Mouse (Mus musculus) intestine, postnatal 0 days (tissue): ENCODE measurements at regions not wholly inside any gene's neighbourhood (a gene's known extent, or its start where the extent isn't known, plus 50 kb on each side); places are given as distances from the start of the nearest gene placed in this dataset.

ENCODE experiments used
- ATAC-seq: fragments of 200-750 bp; cut with Nextera tagmentation; 2 replicates; pipeline ENCODE4 v1.8.0; 2017; ENCODE audit warnings: mild to moderate bottlenecking, moderate TSS enrichment, moderate library complexity
- H3K27ac ChIP-seq: fragments of 300-500 bp; sonication (generic); 2 replicates; pipeline ENCODE4 v1.5.1; 2014; ENCODE audit warnings: mild to moderate bottlenecking, low read depth, low read length, moderate library complexity
- H3K27me3 ChIP-seq: fragments of 300-500 bp; sonication (generic); replicated peaks from 2 replicates; pipeline ENCODE4 v1.6.1; 2014; ENCODE audit warnings: low read length, mixed read lengths; ENCODE audit not compliant: control insufficient read depth, insufficient read depth
- H3K36me3 ChIP-seq: fragments of 300-500 bp; sonication (generic); 2 replicates; pipeline ENCODE4 v1.6.1; 2014; ENCODE audit warnings: mild to moderate bottlenecking, moderate library complexity; ENCODE audit not compliant: control insufficient read depth, insufficient read depth
- H3K4me1 ChIP-seq: fragments of 300-500 bp; sonication (generic); replicated peaks from 2 replicates; pipeline ENCODE4 v1.6.1; 2014; ENCODE audit warnings: antibody characterized with exemption, low read length, mixed read lengths; ENCODE audit not compliant: control insufficient read depth, insufficient read depth
- H3K4me2 ChIP-seq: fragments of 300-500 bp; sonication (generic); replicated peaks from 2 replicates; pipeline ENCODE4 v1.6.1; 2014; ENCODE audit warnings: low read depth, mild to moderate bottlenecking, moderate library complexity
- H3K4me3 ChIP-seq: fragments of 300-500 bp; sonication (generic); 2 replicates; pipeline ENCODE4 v1.5.1; 2014; ENCODE audit warnings: low read depth, low read length
- H3K9ac ChIP-seq: fragments of 300-500 bp; sonication (generic); 2 replicates; pipeline ENCODE4 v1.6.1; 2014; ENCODE audit warnings: mild to moderate bottlenecking, low read depth, low read length
- H3K9me3 ChIP-seq: fragments of 300-500 bp; sonication (generic); 2 replicates; pipeline ENCODE4 v1.6.1; 2016; ENCODE audit warnings: mixed run types; ENCODE audit not compliant: control insufficient read depth
- CTCF ChIP-seq: sonication (generic); IDR thresholded peaks from 2 replicates; pipeline ENCODE4 v1.5.1; 2016; ENCODE audit warnings: low read depth, mild to moderate bottlenecking, control low read depth, antibody characterized with exemption, moderate library complexity
- WGBS: fragments of 180-500 bp; shearing (Covaris S2); extraction: QIAGEN DNeasy Blood & Tissue Kit; methylation state at CpG from one replicate; pipeline ENCODE4 v1.1.7; 2014; 5-methylcytosine and 5-hydroxymethylcytosine counted together

DNA sequence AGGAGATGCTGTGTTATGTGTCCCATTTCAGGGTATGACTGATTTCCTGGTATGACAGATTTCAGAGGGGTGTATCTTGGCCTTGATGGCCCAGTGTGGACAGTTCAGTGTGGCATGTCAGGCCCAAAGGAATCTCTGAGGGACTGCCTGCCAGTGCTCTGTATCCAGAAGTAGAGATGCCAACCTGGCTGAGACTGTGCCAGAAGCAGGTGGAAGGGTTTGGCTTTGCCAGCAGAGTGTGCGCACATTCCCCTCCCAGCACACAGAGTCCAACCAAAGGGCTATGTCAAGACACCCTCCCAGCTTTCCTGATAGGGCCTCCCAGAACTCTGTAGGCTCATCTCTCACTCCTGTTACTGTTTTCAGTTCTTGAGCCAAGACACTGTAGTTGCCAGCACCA is 156.8 kb upstream of the Glra1 start:
- Histone ChIP-seq H3K4me2 (no peak overlapping the region), H3K4me3 (no peak overlapping the region), H3K9me3 (no peaks in the 10 kb centered on the region), H3K9ac (no peak overlapping the region), H3K27me3 (no peaks in the 10 kb centered on the region), H3K4me1 (no peaks in the 10 kb centered on the region), H3K36me3 (no peaks in the 10 kb centered on the region), H3K27ac (no peak overlapping the region)
- no peak for ATAC-seq
- 82% methylated on average over 1 of the region's 1 CpGs for WGBS
- TF ChIP-seq CTCF, result no peak
